Mouse (Mus musculus) liver, embryonic 14.5 days (tissue): ENCODE data around the gene Rbm24. TPM values are rescaled to one million over a fixed set of nuclear protein-coding genes. Genes with fewer than 3 reads are reported as not detected.

Source experiments
- ATAC-seq: fragments of 200-750 bp; cut with Nextera tagmentation; 2 replicates; pipeline ENCODE4 v1.8.0; 2017; ENCODE audit warnings: moderate number of reproducible peaks, mild to moderate bottlenecking, moderate library complexity; ENCODE audit not compliant: insufficient read depth
- DNase-seq, 3 experiments: peaks; one replicate each; pipeline ENCODE4 v3.0.0-alpha.2; 2012 to 2013; ENCODE audit warnings: low read depth in 3 of 3, low spot score in 3 of 3
- H3K27ac ChIP-seq: fragments of 300-500 bp; sonication (generic); 2 replicates; pipeline ENCODE4 v1.5.1; 2014; ENCODE audit warnings: moderate library complexity, mild to moderate bottlenecking, control low read depth, inconsistent platforms
- H3K27me3 ChIP-seq: fragments of 300-500 bp; sonication (generic); 2 replicates; pipeline ENCODE4 v1.6.1; 2014; ENCODE audit warnings: mild to moderate bottlenecking, low read length, moderate library complexity; ENCODE audit not compliant: control insufficient read depth, insufficient read depth
- H3K36me3 ChIP-seq: fragments of 300-500 bp; sonication (generic); replicated peaks from 2 replicates; pipeline ENCODE4 v1.6.1; 2014; ENCODE audit warnings: low read depth; ENCODE audit not compliant: control insufficient read depth, insufficient read depth
- H3K4me1 ChIP-seq, 2 experiments: fragments of 200-500 bp in 1 of 2; fragments of 300-500 bp in 1 of 2; sonication (generic) in 1 of 2; replicated peaks; 2 replicates each; pipeline ENCODE4 v1.6.1; 2012 to 2014; ENCODE audit warnings: antibody characterized with exemption in 1 of 2, inconsistent platforms in 1 of 2, low read length in 1 of 2; ENCODE audit not compliant: control insufficient read depth in 2 of 2, insufficient read depth in 2 of 2
- H3K4me2 ChIP-seq: fragments of 300-500 bp; sonication (generic); 2 replicates; pipeline ENCODE4 v1.6.1; 2014; ENCODE audit warnings: low read depth, mild to moderate bottlenecking, control low read depth, moderate library complexity
- H3K4me3 ChIP-seq, 2 experiments: fragments of 200-500 bp in 1 of 2; fragments of 300-500 bp in 1 of 2; sonication (generic) in 1 of 2; 2 replicates each; pipeline ENCODE4 v1.5.1; 2012 to 2014; ENCODE audit warnings: low read depth in 2 of 2, low read length in 2 of 2, mild to moderate bottlenecking in 2 of 2, control low read depth in 1 of 2, inconsistent platforms in 1 of 2, moderate library complexity in 1 of 2; ENCODE audit not compliant: insufficient read depth in 1 of 2
- H3K9ac ChIP-seq: fragments of 300-500 bp; sonication (generic); replicated peaks from 2 replicates; pipeline ENCODE4 v1.6.1; 2014; ENCODE audit warnings: mild to moderate bottlenecking, control low read depth, moderate library complexity
- H3K9me3 ChIP-seq: fragments of 300-500 bp; sonication (generic); 2 replicates; pipeline ENCODE4 v1.6.1; 2016; ENCODE audit warnings: low read length, mixed read lengths; ENCODE audit not compliant: control insufficient read depth
- CTCF ChIP-seq: IDR thresholded peaks from 2 replicates; pipeline ENCODE4 v1.5.1; 2016; ENCODE audit warnings: antibody characterized with exemption, low read depth, control low read depth
- EP300 ChIP-seq: IDR thresholded peaks from 2 replicates; pipeline ENCODE4 v1.6.1; 2016; ENCODE audit warnings: antibody characterized with exemption, low read depth
- WGBS: fragments of 180-500 bp; shearing (Covaris S2); extraction: QIAGEN DNeasy Blood & Tissue Kit; methylation state at CpG from one replicate; pipeline ENCODE4 v1.1.7; 2014; ENCODE audit not compliant: insufficient replicate concordance; 5-methylcytosine and 5-hydroxymethylcytosine counted together
- polyA plus RNA-seq, 2 experiments: library from polyadenylated mRNA; depleted of rRNA in 1 of 2; stranded (reverse) in 1 of 2; unstranded in 1 of 2; fragments of >200 nt; fragmentation: Nextera tagmentation in 1 of 2; extraction: Ambion mirVana in 1 of 2; gene quantifications; 2 replicates each; pipeline versions ENCODE4 v1.2.1 to v1.2.3; 2012 to 2014

The Rbm24 gene
- polyA plus RNA-seq, 2 experiments = 0.03 TPM; not detected in 1

GRCm38 (mm10) chr13:46419648-46420047, 1.4 kb downstream of the Rbm24 start:
- TF ChIP-seq EP300 = no peak
- Histone ChIP-seq H3K27me3 (peaks cover 29% of the 10 kb centered on the region), H3K4me2 (no peak overlapping the region), H3K9me3 (no peaks in the 10 kb centered on the region), H3K36me3 (no peaks in the 10 kb centered on the region), H3K27ac (no peak overlapping the region), H3K4me3 (no peak overlapping the region), H3K4me1 (no peaks in the 10 kb centered on the region), H3K9ac (no peak overlapping the region)
- 39% methylated on average over 7 of the region's 7 CpGs for WGBS
- DNase-seq (no peak), ATAC-seq (no peak)

DNA sequence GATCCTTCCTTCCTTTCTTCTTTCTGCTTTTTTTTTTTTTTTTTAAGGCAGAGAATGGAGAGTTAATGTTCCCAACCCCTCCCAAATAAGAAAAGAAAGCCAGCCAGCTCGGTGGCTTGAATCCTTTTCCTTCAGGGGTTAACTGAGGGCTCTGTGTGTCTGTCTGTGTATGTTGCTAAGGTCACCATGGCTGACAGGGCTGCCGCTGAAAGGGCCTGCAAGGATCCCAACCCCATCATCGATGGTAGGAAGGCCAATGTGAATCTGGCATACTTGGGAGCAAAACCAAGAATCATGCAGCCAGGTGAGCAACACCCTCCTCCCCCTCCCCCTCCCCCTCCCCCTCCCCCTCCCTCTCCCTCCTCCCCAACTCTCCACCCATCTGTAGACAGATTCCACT, 1.9 kb downstream of the Rbm24 start:
- no peak for DNase-seq
- H3K9me3 ChIP-seq = no peaks in the 10 kb centered on the region
- TF ChIP-seq EP300 (no peak), CTCF (no peak)
- no peaks in the 10 kb centered on the region for H3K4me1 ChIP-seq
- no peak overlapping the region for H3K4me2 ChIP-seq
- H3K9ac ChIP-seq = no peak overlapping the region
- no peak for ATAC-seq
- peaks cover 29% of the 10 kb centered on the region for H3K27me3 ChIP-seq
- no peak overlapping the region for H3K4me3 ChIP-seq
- H3K36me3 ChIP-seq = no peaks in the 10 kb centered on the region
- no peak overlapping the region for H3K27ac ChIP-seq
- WGBS = 33% methylated on average over 3 of the region's 3 CpGs

GRCm38 (mm10) chr13:46423805-46424204, 5.6 kb downstream of the Rbm24 start:
- Histone ChIP-seq H3K4me1 (no peaks in the 10 kb centered on the region), H3K27ac (no peak overlapping the region), H3K27me3 (peaks cover 10% of the 10 kb centered on the region), H3K4me3 (no peak overlapping the region), H3K9ac (no peak overlapping the region), H3K36me3 (no peaks in the 10 kb centered on the region), H3K4me2 (no peak overlapping the region), H3K9me3 (no peaks in the 10 kb centered on the region)
- ATAC-seq (no peak), DNase-seq (no peak)
- TF ChIP-seq CTCF (no peak), EP300 (no peak)
- WGBS = 75% methylated on average over 7 of the region's 7 CpGs

DNA sequence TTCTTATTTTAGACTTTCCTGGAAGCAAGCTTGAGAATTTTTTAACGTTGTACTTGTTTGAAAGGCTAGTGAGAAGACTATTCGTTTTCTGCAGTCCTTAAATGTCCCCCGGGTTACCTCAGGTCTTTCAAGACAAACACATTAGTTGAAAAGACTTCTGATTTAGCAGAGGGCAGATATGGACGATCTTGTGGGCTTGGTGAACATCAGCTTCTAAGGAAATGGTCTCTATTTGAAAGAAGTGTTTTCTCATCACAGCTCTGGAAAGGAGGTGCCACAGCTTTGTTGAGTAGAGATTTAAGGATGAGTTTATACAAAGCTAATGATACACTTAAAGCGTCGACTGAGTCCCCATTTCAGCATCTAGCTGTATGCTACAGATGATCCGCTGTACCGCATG, 6.1 kb downstream of the Rbm24 start:
- no peak overlapping the region for H3K9ac ChIP-seq
- peaks cover 4% of the 10 kb centered on the region; the same call in 1 of the 2 replicates for H3K27me3 ChIP-seq
- H3K27ac ChIP-seq = no peak overlapping the region
- 60% methylated on average over 8 of the region's 8 CpGs for WGBS
- no peaks in the 10 kb centered on the region for H3K9me3 ChIP-seq
- DNase-seq (no peak), ATAC-seq (no peak)
- TF ChIP-seq EP300 = no peak
- no peak for TF ChIP-seq CTCF
- no peak overlapping the region for H3K4me2 ChIP-seq
- H3K4me3 ChIP-seq = no peak overlapping the region
- H3K4me1 ChIP-seq = no peaks in the 10 kb centered on the region
- no peaks in the 10 kb centered on the region for H3K36me3 ChIP-seq

- H3K9ac ChIP-seq = no peak overlapping the region
- H3K27ac ChIP-seq = no peak overlapping the region
- no peak for DNase-seq
- H3K4me1 ChIP-seq = no peaks in the 10 kb centered on the region
- no peak overlapping the region for H3K4me2 ChIP-seq
- ATAC-seq = no peak
- H3K4me3 ChIP-seq = no peak overlapping the region
- no peaks in the 10 kb centered on the region for H3K9me3 ChIP-seq
- no peak for TF ChIP-seq CTCF
- no peak for TF ChIP-seq EP300
- no peaks in the 10 kb centered on the region for H3K36me3 ChIP-seq
- WGBS = 61% methylated on average over 6 of the region's 6 CpGs
- no peaks in the 10 kb centered on the region for H3K27me3 ChIP-seq
Measured at GRCm38 (mm10) chr13:46426651-46427269, 8.5 kb downstream of the Rbm24 start.
